Mouse (Mus musculus): Measurements from ENCODE around the gene Shisa6. TPM values are rescaled to one million over a fixed set of nuclear protein-coding genes. Genes with fewer than 3 reads are reported as not detected.
A peak's percentile ranks its signal among the peaks of the same experiment; 100 is the strongest.

The Shisa6 gene
- polyA plus RNA-seq, 1 experiment = 0.06 TPM

GRCm38 (mm10) chr11:66236557-66236956 is 289.2 kb downstream of the Shisa6 start:
- no peak for DNase-seq (ENCODE audit: low spot score)

- DNase-seq (ENCODE audit: low spot score) = no peak
Measured at GRCm38 (mm10) chr11:66232891-66233290, 292.9 kb downstream of the Shisa6 start.

- no peak for DNase-seq (ENCODE audit: low spot score)
Measured at GRCm38 (mm10) chr11:66222133-66222532, 303.6 kb downstream of the Shisa6 start.

GRCm38 (mm10) chr11:66218469-66218868 is 307.3 kb downstream of the Shisa6 start:
- DNase-seq (ENCODE audit: low spot score) = no peak

GRCm38 (mm10) chr11:66188627-66189287 is 337.0 kb downstream of the Shisa6 start:
- DNase-seq (ENCODE audit: low spot score) = no peak

GRCm38 (mm10) chr11:66188146-66188545 is 337.6 kb downstream of the Shisa6 start:
- DNase-seq (ENCODE audit: low spot score) = no peak

GRCm38 (mm10) chr11:66177781-66178180 is 348.0 kb downstream of the Shisa6 start:
- no peak for DNase-seq (ENCODE audit: low spot score)

- DNase-seq (ENCODE audit: low spot score) = peak; percentile 34
Measured at GRCm38 (mm10) chr11:66167801-66168651, 357.7 kb downstream of the Shisa6 start, which contains the start of gene Dnah9. Gene Dnah9 (minus strand): TSS chr11:66168551.

- DNase-seq (ENCODE audit: low spot score) = no peak
Measured at GRCm38 (mm10) chr11:66164022-66164421, 361.7 kb downstream of the Shisa6 start.
